Mouse (Mus musculus): ENCODE results near the gene Bcl11b. TPM values are rescaled to one million over a fixed set of nuclear protein-coding genes. Genes with fewer than 3 reads are reported as not detected.

The Bcl11b gene
- total RNA-seq, 1 experiment from 2014 or later: 7.3 TPM

DNA sequence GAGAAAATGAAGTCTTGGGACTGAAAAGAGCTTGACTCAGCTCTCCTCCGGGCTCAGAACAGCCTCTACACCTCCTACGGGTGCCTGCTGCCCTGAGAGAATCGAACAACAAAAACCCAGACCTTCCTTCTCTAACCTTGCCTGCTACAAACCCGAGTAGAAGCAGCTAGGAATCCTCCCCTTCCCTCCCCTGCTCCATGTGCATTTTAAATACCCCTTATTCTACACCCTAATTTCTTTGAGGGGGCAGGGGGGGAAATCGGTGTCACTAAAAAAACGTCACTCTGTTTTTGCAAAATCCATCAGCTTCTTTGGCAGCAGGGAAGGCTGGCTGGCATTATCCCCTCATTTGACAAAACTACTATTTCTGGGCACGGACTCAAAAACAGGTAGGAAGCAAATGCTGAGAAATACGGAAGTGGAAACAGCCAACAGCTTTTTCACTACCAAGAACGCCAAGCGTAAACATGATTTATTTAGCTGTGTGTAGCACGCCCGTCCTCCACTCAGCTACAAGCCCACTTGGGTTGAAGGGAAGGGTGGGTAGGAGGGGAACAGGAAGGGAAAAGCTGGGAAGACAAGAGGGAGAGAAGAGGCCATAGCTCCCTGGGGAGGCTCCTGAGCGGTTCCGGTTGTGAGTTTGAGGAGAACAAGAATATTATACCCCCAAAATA is 27.4 kb downstream of the Bcl11b start:
- ATAC-seq (ENCODE audit: extremely low read depth, insufficient number of reproducible peaks, low FRiP score, poor library complexity, severe bottlenecking): no peak

DNA sequence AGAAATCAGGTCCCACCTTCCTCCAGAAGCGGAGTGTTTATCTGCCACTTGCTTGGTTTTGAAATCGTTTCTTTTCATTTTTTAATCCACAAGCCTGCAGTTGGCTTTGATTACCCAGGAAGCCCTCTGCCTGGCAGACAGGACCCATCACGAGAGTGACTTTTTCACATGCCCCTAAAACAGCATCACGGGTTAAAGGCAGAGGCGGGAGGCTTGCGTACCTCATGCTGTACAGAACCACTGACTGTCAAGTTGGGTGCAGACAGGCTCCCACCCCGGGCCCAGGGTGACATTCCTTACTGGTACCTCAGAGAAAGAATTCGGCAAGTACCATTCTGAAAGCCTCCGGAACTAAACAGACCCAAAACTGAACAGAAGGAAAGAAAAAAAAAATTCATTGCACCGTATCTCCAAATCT is 27.9 kb downstream of the Bcl11b start:
- ATAC-seq (ENCODE audit: extremely low read depth, insufficient number of reproducible peaks, low FRiP score, poor library complexity, severe bottlenecking): no peak

DNA sequence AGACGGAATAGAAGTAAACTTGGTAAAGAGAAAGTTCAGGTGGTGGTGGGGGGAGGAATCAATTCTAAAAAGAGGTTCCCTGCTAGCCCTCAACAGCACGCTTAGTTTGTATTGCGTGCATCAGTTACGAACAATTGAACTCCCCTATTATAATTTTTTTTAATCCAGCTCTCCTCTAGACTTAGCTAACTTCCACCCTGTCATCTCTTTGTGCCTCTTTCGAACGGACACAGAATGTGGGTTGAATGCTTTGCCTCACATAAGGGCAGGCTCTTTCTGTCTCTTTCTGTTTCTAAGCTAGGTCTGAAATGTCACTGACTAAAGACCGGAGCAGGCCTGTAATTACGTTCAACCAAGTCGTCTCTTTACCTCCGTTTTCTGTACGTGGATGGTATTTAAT is 28.9 kb downstream of the Bcl11b start:
- no peak for ATAC-seq (ENCODE audit: extremely low read depth, insufficient number of reproducible peaks, low FRiP score, poor library complexity, severe bottlenecking)

DNA sequence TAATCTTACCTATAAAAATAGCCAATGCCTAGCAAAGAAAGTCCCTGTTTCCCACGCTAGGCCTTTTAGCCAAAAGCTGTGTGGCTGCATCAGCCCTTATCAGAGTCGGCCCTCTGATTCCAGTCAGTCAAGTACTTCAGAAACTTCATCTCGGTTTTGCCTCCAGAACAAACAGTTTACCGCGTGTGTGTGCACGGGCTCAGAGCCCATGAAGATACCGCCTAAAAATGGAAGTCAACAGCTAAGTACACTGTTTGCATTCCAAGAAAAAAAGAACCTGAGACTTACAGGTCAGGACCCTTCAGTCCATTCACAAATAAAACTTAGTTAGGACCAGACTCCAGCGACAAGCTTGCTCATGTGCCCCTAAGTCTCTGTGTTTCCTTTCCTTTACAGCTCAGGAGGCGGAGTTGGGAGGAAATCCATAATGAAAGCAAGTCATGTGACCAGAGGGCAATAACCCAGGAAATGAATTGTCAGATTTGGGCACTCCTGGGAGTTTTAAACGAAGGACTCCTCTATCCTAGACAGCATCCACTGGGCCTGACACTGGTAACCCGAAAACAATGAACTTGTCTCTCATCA is 29.8 kb downstream of the Bcl11b start:
- ATAC-seq (ENCODE audit: extremely low read depth, insufficient number of reproducible peaks, low FRiP score, poor library complexity, severe bottlenecking): no peak

DNA sequence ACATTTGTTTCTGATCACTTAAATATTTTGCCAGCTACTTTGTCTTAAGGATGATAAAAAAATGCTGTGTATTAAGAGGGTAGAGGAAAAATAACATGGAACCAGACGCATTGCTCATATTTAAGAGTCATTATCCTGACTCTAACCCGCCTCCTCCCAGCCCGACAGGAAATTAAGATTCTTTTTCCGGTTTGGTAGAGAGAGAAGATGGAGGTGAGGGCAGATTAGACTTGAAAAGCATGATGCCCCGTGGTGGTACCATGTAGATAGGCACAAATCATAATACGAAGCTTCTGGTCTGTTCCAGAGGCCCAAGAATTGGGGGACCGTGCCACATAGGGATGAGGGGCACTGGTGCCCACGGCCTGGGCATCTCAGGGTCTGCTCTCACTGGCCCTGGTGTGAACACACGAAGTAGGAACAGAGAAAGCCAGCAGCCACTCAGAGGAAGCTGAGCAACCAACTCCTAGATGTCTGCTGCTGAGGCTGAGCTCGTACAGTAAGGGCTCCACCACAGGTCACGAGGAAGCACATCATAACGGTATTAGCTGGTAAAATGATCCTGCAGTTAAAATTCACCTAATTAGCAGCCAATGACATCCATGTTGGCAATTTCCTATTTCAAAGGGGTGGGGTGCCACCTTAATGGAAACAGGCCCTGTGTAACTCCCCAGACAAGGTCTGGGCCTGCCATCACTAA is 32.2 kb downstream of the Bcl11b start:
- no peak for ATAC-seq (ENCODE audit: extremely low read depth, insufficient number of reproducible peaks, low FRiP score, poor library complexity, severe bottlenecking)

DNA sequence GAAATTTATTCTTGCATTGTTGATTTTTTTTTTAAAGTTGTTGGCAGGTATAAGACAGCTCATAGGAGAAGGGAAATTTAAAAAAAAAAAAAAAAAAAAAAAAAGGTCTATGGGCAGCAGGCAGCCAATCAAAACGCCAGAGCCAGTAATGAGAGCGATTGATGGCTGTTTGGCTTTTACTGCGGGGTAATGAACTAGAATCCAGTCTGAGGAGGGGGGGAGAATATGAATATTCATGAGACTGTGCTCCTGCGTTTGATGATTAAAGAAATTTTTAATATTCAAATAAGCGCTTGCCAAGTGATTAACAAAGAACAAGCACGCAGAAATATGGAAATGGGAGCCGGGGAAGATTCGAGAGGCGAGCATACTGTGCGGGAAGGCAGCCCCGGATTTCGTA is 32.8 kb downstream of the Bcl11b start:
- no peak for ATAC-seq (ENCODE audit: extremely low read depth, insufficient number of reproducible peaks, low FRiP score, poor library complexity, severe bottlenecking)

DNA sequence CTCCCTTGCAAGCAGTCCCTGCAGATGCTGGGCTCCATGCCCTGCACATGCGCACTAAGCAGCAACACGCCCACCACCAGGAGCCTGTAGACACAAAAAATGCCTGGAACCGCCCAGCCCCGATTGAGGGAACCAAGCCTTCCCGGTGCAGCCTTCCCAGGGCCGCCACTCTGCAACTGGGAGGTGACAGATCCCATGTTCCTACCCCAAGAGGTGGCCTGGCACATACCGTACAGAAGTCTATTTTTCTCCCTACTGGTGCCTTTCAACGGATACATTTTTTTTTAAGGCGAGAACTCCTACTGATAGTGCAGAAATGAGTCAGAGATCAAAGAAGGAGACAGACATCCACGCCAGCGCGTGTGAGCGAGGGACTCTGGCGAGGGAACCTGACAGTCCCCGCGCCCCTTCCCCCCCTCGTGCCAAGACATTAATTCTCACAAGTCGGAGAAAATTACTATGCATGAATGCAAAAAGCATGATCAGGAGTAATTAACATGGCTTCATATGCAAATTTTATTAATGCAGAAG is 33.5 kb downstream of the Bcl11b start:
- ATAC-seq (ENCODE audit: extremely low read depth, insufficient number of reproducible peaks, low FRiP score, poor library complexity, severe bottlenecking): no peak

DNA sequence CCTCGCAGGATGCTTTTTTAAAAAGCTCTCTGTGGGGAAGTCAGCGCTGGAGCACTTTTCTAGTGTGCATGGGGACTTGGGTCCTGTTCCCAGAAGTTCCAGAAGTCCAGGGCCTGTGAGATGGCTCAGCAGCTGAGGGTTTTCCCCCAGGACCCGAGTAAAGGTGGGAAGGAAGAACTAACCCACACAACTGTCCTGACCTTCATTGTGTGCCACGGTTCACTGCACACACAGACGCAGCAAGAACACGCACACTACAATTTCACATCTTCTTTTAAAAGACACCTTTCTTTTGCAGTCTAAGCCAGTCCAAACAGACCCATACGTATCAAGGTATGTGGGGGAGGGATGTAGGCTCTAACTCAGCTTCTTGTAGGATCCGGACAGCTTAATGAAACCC is 34.3 kb downstream of the Bcl11b start:
- ATAC-seq (ENCODE audit: extremely low read depth, insufficient number of reproducible peaks, low FRiP score, poor library complexity, severe bottlenecking): no peak

DNA sequence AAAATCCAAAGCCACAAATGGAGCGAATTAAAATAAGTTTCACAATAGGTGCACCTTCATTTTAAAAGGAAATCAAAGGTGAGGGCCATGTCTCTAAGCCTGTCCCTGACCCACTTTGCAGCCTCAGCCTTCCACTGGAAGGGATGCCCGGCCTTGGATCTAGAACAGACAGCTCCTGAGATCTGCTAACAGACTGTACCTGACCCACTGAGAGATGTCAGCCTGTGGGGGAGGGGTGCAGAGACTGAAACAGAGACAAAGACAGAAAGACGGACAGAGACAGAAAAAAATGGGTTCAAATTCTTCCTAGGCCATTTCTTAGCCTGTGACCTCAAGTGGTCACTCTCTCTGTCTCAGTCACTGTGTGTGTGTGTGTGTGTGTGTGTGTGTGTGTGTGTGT is 35.1 kb downstream of the Bcl11b start:
- no peak for ATAC-seq (ENCODE audit: extremely low read depth, insufficient number of reproducible peaks, low FRiP score, poor library complexity, severe bottlenecking)

DNA sequence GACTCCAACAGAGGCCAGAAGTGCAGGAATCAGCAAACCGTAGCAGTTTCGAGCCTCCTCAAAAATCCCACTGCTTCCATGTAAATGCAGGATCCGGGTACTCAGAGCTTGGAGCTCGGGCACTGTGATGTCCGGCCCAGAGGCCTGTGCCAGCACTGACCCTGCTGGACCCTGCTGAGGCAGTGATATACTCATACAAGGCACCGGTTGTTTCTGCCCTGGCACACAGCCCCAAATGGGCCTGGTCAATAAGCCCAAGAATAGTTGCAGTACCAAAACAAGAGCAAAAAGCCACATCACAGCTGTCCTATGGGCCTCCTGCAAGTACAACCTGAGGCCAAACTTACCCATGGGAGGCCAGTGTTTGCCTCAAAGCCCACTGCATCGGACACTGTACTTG is 36.4 kb downstream of the Bcl11b start:
- ATAC-seq (ENCODE audit: extremely low read depth, insufficient number of reproducible peaks, low FRiP score, poor library complexity, severe bottlenecking): no peak

DNA sequence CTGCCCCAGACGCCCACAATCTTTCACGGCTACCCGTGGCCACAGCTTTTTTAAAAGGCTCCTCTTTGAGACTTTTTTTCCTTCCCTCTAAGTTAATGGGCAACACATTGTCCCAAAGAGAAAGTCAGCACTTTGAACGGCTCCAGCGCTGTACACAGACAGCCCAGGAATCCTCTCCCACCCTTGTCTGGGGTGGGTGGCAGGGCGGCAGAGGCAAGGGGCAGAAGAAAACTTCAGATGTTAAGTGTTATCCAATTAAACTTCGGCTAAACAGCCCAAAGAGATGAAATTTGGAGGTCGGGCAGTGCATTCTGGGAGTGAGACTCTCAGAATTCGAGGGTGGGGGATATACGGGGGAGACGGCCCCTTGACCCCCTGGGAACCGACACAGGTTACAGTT is 38.3 kb downstream of the Bcl11b start:
- ATAC-seq (ENCODE audit: extremely low read depth, insufficient number of reproducible peaks, low FRiP score, poor library complexity, severe bottlenecking): no peak

DNA sequence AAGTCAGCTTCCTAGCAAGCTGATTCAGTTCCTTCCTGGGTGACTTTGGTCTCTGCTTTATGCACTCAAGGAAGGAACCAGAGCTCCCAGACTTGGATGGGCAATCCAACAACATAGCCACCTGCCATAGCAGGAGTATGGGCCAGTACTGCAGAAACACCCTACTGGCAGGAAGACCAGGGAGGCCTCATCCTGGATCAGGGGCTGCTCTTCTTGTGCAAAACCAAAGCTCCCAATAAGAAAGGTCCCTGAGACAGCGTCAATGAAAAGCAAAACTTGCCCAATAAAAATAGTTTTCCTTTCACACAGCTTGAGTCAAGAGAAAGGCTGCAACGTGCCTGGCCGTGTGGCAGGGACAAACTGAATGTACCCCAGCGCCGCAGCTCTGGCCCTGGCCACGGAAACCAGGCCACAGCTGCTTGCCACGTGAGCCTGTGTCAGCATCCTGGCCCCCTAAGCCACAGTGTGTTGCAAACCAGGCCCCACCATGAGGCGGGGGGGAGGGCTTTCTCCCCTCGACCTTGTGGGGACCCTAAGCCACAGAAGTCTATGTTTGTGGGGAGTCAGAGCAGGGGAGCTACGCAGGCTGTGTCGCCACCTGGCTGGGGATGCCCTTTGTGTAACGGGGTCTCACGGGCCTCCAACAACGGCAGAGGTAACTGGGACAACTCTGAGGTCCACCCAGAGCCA is 38.9 kb downstream of the Bcl11b start:
- ATAC-seq (ENCODE audit: extremely low read depth, insufficient number of reproducible peaks, low FRiP score, poor library complexity, severe bottlenecking): no peak

DNA sequence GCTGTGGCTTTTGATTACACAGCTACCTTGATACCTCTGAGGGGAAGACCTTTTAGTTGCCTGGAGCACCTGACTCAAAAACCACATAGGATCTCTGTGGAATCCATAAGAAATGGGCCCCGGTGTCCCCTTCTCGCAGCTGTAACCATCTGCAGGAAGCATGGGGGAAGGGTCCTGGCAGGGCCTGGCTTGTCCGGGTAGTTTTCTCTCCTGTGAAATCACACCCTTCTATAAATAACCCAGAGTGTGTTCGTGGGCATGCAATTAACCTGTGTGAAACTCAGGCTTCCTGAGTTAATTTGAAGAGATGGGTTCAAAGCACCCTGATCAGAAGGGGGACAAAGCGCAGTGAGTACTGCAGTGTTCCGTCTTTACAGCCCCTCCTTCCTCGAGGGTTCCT is 40.5 kb downstream of the Bcl11b start:
- no peak for ATAC-seq (ENCODE audit: extremely low read depth, insufficient number of reproducible peaks, low FRiP score, poor library complexity, severe bottlenecking)

DNA sequence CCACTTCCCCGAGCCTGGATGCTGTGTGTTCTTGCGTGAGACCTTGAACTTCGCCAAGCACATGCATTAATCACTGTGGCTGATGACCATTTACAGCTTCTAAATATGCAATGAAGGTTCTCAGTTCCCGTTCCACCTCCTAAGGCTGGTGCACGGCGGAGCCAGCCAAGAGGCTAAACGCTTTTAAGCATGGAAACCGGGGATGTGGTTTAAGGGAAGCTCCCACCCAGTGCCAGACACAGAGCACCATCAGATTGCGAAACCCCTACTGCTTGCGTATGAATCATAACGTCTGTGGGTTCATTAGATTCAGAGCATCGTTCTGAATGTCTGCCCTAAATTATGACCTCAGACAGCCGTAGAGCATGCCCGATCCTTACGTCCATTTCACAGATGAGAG is 41.6 kb downstream of the Bcl11b start:
- ATAC-seq (ENCODE audit: extremely low read depth, insufficient number of reproducible peaks, low FRiP score, poor library complexity, severe bottlenecking): no peak

DNA sequence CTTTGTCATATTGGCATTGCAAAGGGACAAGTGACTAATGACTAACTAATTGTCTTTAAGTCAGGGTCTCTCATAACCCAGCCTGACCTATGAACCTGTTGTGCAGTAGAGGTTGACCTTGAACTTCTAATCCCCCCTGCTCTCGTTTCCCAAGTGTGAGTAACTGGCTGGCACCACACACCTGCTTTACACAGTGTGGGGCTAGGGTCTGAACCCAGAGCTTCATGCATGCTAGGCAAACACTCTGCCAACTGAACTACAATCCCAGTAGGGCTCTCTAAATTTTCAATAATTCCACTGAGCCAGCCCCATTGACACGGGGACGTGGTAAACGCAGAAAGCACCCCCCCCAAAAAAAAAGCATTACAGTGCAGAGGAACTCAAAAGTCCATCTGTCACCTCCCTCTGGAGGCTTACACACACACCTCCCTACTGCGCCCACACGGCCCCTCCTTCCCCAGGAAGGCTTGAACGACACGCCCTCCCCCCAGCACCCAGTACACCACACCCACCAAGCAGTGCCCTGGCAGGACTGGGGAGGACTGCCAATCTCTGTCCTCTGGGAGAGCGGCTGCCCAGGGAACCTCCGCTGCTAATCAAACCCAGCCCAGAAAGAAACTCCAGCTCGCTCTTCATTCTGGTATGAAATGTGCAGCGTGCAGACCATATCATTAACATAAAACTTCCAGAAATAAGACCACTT is 42.5 kb downstream of the Bcl11b start:
- no peak for ATAC-seq (ENCODE audit: extremely low read depth, insufficient number of reproducible peaks, low FRiP score, poor library complexity, severe bottlenecking)

DNA sequence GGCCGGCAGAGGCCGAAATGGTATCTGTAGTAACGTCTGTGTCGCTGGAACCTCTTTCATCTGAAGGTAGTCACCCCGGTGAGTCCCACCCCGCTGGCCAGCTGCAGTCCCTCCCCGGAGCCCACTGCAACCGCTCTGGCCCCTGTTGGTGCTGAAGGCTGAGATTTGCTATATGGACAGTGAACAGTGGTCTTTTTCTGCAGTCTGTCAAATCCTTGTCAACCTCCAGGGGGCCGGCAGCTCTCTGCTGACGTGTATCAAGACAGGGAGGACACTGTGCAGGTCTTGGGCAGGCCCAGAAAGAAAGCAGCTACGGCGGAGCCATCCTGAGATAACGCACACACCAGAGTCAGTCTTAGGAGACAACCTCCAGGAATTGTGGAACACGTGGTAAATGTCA is 43.0 kb downstream of the Bcl11b start:
- no peak for ATAC-seq (ENCODE audit: extremely low read depth, insufficient number of reproducible peaks, low FRiP score, poor library complexity, severe bottlenecking)

DNA sequence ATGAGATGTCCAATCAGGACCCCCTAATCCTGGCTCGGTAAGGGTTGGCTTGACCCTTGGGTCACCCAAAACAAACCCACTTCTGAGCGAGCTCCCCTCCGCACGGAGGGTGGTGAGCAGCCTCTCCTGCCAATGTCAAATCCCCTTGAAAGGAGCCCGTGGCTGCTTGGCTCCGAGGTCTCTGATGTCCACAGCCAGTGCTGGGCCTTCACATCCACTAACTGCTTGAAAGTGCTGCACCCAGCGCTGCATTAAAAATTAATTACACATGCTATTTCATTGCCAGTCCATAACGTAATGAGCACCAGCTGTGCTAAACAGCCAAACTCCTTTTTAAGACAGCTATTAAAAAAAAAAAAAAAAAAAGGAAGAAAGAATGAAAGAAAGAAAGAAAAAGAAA is 43.5 kb downstream of the Bcl11b start:
- ATAC-seq (ENCODE audit: extremely low read depth, insufficient number of reproducible peaks, low FRiP score, poor library complexity, severe bottlenecking): no peak

DNA sequence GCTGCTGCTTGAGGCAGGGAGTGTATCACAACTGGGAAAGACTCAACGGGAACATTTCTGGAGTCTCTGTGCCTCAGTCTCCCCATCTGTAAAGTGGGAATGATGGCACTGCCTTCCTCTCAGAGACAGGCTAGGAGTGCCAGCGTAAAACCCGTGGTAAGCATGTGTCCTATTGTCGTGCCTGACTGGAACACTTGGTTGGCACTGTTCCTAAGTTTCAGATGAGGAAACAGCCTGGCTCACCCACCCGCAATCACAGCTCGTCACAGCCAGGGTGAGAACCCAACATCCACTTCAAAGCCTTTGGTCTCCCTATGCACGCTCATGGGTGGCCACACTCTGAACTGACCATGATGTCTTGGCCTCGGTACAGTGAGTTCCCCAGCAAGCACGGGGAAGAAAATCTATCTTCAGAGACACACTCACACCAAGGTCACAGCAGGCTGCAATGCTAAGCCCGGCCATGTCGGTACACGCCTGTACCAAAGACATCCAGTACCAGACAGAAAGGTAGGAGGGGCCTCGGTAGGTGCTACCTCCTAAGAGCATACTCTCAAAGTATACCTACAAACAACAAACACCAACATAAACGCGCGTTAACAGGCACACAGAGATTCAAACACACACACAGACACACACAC is 50.2 kb downstream of the Bcl11b start:
- no peak for ATAC-seq (ENCODE audit: extremely low read depth, insufficient number of reproducible peaks, low FRiP score, poor library complexity, severe bottlenecking)

DNA sequence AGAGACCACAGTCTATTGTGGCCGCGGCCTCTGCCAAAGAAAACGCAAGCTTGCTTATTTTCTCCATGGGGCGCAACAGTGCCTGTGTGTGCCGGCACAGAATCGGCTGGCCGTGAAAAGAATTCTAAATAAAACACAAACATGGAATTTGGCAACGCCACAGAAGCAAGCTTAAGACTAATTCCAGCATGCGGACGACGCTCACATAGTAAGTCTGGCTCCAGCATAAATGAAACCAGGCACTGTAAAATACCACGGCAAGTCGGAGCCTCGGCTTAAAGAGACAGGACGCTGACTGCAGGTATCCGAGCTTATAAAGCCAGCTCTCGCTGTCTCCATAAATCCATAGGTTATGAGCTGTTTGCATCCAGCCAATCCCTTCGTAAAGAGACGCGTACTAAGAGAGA is 51.1 kb downstream of the Bcl11b start:
- ATAC-seq (ENCODE audit: extremely low read depth, insufficient number of reproducible peaks, low FRiP score, poor library complexity, severe bottlenecking): no peak

Data from neutrophil, adult 5-6 weeks (primary cell).